Mouse (Mus musculus) embryonic facial prominence, embryonic 13.5 days (tissue): ENCODE measurements at regions not wholly inside any gene's neighbourhood (a gene's known extent, or its start where the extent isn't known, plus 50 kb on each side); places are given as distances from the start of the nearest gene placed in this dataset.
A peak's percentile ranks its signal among the peaks of the same experiment; 100 is the strongest.

Experiments
- ATAC-seq: fragments of 200-750 bp; cut with Nextera tagmentation; 2 replicates; pipeline ENCODE4 v1.8.0; 2017; ENCODE audit warnings: low read depth; ENCODE audit not compliant: insufficient number of reproducible peaks, insufficient read depth, low FRiP score, low TSS enrichment
- H3K27ac ChIP-seq: fragments of 300-500 bp; sonication (generic); 2 replicates; pipeline ENCODE4 v1.5.1; 2015; ENCODE audit warnings: moderate library complexity, mild to moderate bottlenecking, inconsistent platforms
- H3K27me3 ChIP-seq: fragments of 300-500 bp; sonication (generic); 2 replicates; pipeline ENCODE4 v1.6.1; 2015; ENCODE audit warnings: mild to moderate bottlenecking, inconsistent platforms
- H3K36me3 ChIP-seq: fragments of 300-500 bp; sonication (generic); 2 replicates; pipeline ENCODE4 v1.6.1; 2015; ENCODE audit warnings: mild to moderate bottlenecking, inconsistent platforms
- H3K4me1 ChIP-seq: fragments of 300-500 bp; sonication (generic); 2 replicates; pipeline ENCODE4 v1.6.1; 2015; ENCODE audit warnings: inconsistent platforms
- H3K4me2 ChIP-seq: fragments of 300-500 bp; sonication (generic); 2 replicates; pipeline ENCODE4 v1.6.1; 2015; ENCODE audit warnings: moderate library complexity, mild to moderate bottlenecking, inconsistent platforms
- H3K4me3 ChIP-seq: fragments of 300-500 bp; sonication (generic); 2 replicates; pipeline ENCODE4 v1.5.1; 2015; ENCODE audit warnings: mild to moderate bottlenecking, inconsistent platforms
- H3K9ac ChIP-seq: fragments of 300-500 bp; sonication (generic); 2 replicates; pipeline ENCODE4 v1.6.1; 2015; ENCODE audit warnings: mild to moderate bottlenecking, inconsistent platforms
- H3K9me3 ChIP-seq: fragments of 300-500 bp; sonication (generic); 2 replicates; pipeline ENCODE4 v1.6.1; 2016; ENCODE audit warnings: inconsistent platforms
- WGBS: fragments of 180-500 bp; shearing (Covaris S2); methylation state at CpG from one replicate; pipeline ENCODE4 v1.1.7; 2015; ENCODE audit warnings: mixed read lengths; 5-methylcytosine and 5-hydroxymethylcytosine counted together

GRCm38 (mm10) chr9:98791709-98792108, 50.6 kb upstream of the Prr23a1 start:
- Histone ChIP-seq H3K27me3 (no peaks in the 10 kb centered on the region), H3K9me3 (no peaks in the 10 kb centered on the region), H3K4me2 (no peak overlapping the region), H3K9ac (no peak overlapping the region), H3K4me3 (no peak overlapping the region), H3K36me3 (no peaks in the 10 kb centered on the region), H3K27ac (no peak overlapping the region), H3K4me1 (no peaks in the 10 kb centered on the region)
- WGBS: 61% methylated on average over 4 of the region's 4 CpGs
- ATAC-seq: no peak

GRCm38 (mm10) chr9:98773651-98774185, 68.6 kb upstream of the Prr23a1 start:
- 52% methylated on average over 5 of the region's 5 CpGs for WGBS
- H3K9me3 ChIP-seq: no peaks in the 10 kb centered on the region
- no peak overlapping the region for H3K4me2 ChIP-seq
- no peak overlapping the region for H3K27ac ChIP-seq
- no peaks in the 10 kb centered on the region for H3K36me3 ChIP-seq
- H3K4me1 ChIP-seq: no peaks in the 10 kb centered on the region
- ATAC-seq: no peak
- H3K9ac ChIP-seq: no peak overlapping the region
- no peaks in the 10 kb centered on the region for H3K27me3 ChIP-seq
- H3K4me3 ChIP-seq: no peak overlapping the region

- Histone ChIP-seq H3K36me3 (no peaks in the 10 kb centered on the region), H3K9me3 (no peaks in the 10 kb centered on the region), H3K4me3 (no peak overlapping the region), H3K9ac (no peak overlapping the region), H3K4me2 (no peak overlapping the region), H3K27ac (no peak overlapping the region), H3K4me1 (no peaks in the 10 kb centered on the region), H3K27me3 (no peaks in the 10 kb centered on the region)
- 73% methylated on average over 11 of the region's 11 CpGs for WGBS
- ATAC-seq: no peak
Observed at GRCm38 (mm10) chr9:98773212-98773611, 69.1 kb upstream of the Prr23a1 start.

- no peak overlapping the region for H3K27ac ChIP-seq
- no peaks in the 10 kb centered on the region for H3K4me1 ChIP-seq
- no peak overlapping the region for H3K4me2 ChIP-seq
- no peaks in the 10 kb centered on the region for H3K36me3 ChIP-seq
- peaks cover 11% of the 10 kb centered on the region; the same call in 1 of the 2 replicates for H3K27me3 ChIP-seq
- H3K9ac ChIP-seq: no peak overlapping the region
- no peaks in the 10 kb centered on the region for H3K9me3 ChIP-seq
- no peak overlapping the region for H3K4me3 ChIP-seq
- WGBS: 83% methylated on average over 4 of the region's 4 CpGs
- no peak for ATAC-seq
Observed at GRCm38 (mm10) chr9:98754764-98755163, 87.5 kb upstream of the Prr23a1 start.

GRCm38 (mm10) chr9:98753356-98753953, 88.8 kb upstream of the Prr23a1 start:
- Histone ChIP-seq H3K9ac (no peak overlapping the region), H3K4me3 (no peak overlapping the region), H3K4me2 (no peak overlapping the region), H3K9me3 (no peaks in the 10 kb centered on the region), H3K27me3 (peaks cover 11% of the 10 kb centered on the region; the same call in 1 of the 2 replicates), H3K27ac (no peak overlapping the region), H3K4me1 (no peaks in the 10 kb centered on the region), H3K36me3 (no peaks in the 10 kb centered on the region)
- ATAC-seq: peak; percentile 48; the same call in 1 of the 2 replicates
- WGBS: 65% methylated on average over 6 of the region's 6 CpGs

DNA sequence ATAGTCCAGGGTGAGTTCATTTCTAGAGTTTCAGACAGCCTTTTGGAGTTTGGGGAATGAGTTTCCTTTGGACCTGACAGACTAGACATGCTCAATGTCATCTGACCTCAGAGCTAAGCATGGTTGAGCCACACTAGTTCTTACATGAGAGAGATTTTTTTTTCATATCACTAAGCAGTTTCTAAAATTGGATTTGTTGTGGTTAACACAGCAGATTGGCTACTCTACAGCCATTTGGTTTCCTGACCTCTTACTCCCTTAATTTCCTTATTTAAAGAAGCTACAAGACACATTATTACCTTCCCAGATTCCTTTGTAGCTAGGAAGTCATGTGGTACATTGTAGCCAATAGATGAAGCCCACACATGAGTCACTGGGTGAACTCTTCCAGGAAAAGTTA, 98.5 kb upstream of the Prr23a1 start:
- Histone ChIP-seq H3K36me3 (no peaks in the 10 kb centered on the region), H3K27me3 (no peaks in the 10 kb centered on the region), H3K9ac (no peak overlapping the region), H3K4me3 (no peak overlapping the region), H3K4me1 (no peaks in the 10 kb centered on the region), H3K27ac (no peak overlapping the region), H3K4me2 (no peak overlapping the region), H3K9me3 (no peaks in the 10 kb centered on the region)
- ATAC-seq: no peak

GRCm38 (mm10) chr9:98727276-98727860, 114.9 kb upstream of the Prr23a1 start:
- H3K27ac ChIP-seq: 0 out of 2 replicates have a peak overlapping the region, but pooled peaks have one; percentile 49
- 0 out of 2 replicates have a peak overlapping the region, but pooled peaks have one; percentile 5 for H3K4me2 ChIP-seq
- H3K9ac ChIP-seq: no peak overlapping the region
- H3K4me3 ChIP-seq: no peak overlapping the region
- WGBS: 17% methylated on average over 5 of the region's 5 CpGs
- H3K36me3 ChIP-seq: no peaks in the 10 kb centered on the region
- no peaks in the 10 kb centered on the region for H3K27me3 ChIP-seq
- ATAC-seq: no peak; the same call in 1 of the 2 replicates
- peaks cover 6% of the 10 kb centered on the region; the same call in 1 of the 2 replicates for H3K9me3 ChIP-seq
- H3K4me1 ChIP-seq: peaks cover 21% of the 10 kb centered on the region

DNA sequence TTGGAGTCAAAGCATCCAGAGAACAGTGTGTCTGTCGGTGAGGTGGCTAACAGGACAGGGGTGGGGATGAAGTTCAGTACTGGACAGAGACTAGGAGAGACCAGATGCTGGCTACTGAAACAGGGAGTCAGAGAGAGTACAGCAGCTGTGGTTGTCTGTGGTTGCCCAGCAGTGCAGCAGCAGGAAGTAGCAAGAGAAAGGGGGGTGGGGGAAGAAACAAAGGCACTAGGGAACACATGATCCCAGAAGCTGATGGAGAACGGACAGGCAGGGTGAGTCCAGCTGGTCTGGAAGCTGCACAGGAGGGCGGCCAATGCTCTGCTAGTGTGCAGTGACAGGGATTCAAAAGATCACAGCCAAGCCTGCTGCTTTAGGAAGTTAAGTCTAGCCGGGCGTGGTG, 115.7 kb upstream of the Prr23a1 start:
- no peak for ATAC-seq
- Histone ChIP-seq H3K9ac (no peak overlapping the region), H3K36me3 (no peaks in the 10 kb centered on the region), H3K4me3 (no peak overlapping the region), H3K4me1 (peaks cover 21% of the 10 kb centered on the region), H3K4me2 (no peak overlapping the region), H3K27me3 (no peaks in the 10 kb centered on the region), H3K27ac (no peak overlapping the region), H3K9me3 (0 out of 2 replicates have a peak, but pooled peaks cover under 1% of the 10 kb centered on the region)
- 38% methylated on average over 5 of the region's 5 CpGs for WGBS

GRCm38 (mm10) chr9:98722885-98723284, 119.4 kb upstream of the Prr23a1 start:
- H3K27ac ChIP-seq: no peak overlapping the region
- H3K36me3 ChIP-seq: no peaks in the 10 kb centered on the region
- no peaks in the 10 kb centered on the region for H3K27me3 ChIP-seq
- peaks cover 15% of the 10 kb centered on the region for H3K4me1 ChIP-seq
- H3K9me3 ChIP-seq: no peaks in the 10 kb centered on the region
- no peak overlapping the region for H3K4me3 ChIP-seq
- H3K4me2 ChIP-seq: no peak overlapping the region
- WGBS: 37% methylated on average over 3 of the region's 3 CpGs
- ATAC-seq: no peak
- H3K9ac ChIP-seq: no peak overlapping the region

GRCm38 (mm10) chr9:98721381-98721780, 119.9 kb upstream of the Mrps22 start:
- peaks cover 5% of the 10 kb centered on the region; the same call in 1 of the 2 replicates for H3K4me1 ChIP-seq
- H3K4me2 ChIP-seq: no peak overlapping the region
- H3K27ac ChIP-seq: no peak overlapping the region
- 87% methylated on average over 5 of the region's 5 CpGs for WGBS
- no peak for ATAC-seq
- no peak overlapping the region for H3K4me3 ChIP-seq
- H3K36me3 ChIP-seq: no peaks in the 10 kb centered on the region
- H3K9me3 ChIP-seq: no peaks in the 10 kb centered on the region
- no peaks in the 10 kb centered on the region for H3K27me3 ChIP-seq
- H3K9ac ChIP-seq: no peak overlapping the region

- Histone ChIP-seq H3K27ac (no peak overlapping the region), H3K9ac (no peak overlapping the region), H3K4me2 (no peak overlapping the region), H3K4me1 (peaks cover under 1% of the 10 kb centered on the region; the same call in 1 of the 2 replicates), H3K36me3 (no peaks in the 10 kb centered on the region), H3K27me3 (peaks cover 17% of the 10 kb centered on the region), H3K4me3 (no peak overlapping the region), H3K9me3 (no peaks in the 10 kb centered on the region)
- 62% methylated on average over 11 of the region's 11 CpGs for WGBS
- ATAC-seq: no peak
Observed at GRCm38 (mm10) chr9:98717701-98718270, 116.3 kb upstream of the Mrps22 start.

GRCm38 (mm10) chr9:98714661-98715060, 113.2 kb upstream of the Mrps22 start:
- H3K27ac ChIP-seq: no peak overlapping the region
- no peaks in the 10 kb centered on the region for H3K9me3 ChIP-seq

More at GRCm38 (mm10) chr9:98714661-98715060, 113.2 kb upstream of the Mrps22 start:
- peaks cover 18% of the 10 kb centered on the region for H3K4me1 ChIP-seq
- no peak overlapping the region for H3K4me3 ChIP-seq
- no peak overlapping the region for H3K9ac ChIP-seq
- H3K36me3 ChIP-seq: no peaks in the 10 kb centered on the region
- peaks cover 27% of the 10 kb centered on the region for H3K27me3 ChIP-seq
- ATAC-seq: no peak
- 81% methylated on average over 9 of the region's 9 CpGs for WGBS
- no peak overlapping the region for H3K4me2 ChIP-seq
